Mouse (Mus musculus) hindbrain, postnatal 0 days (tissue): Measurements from ENCODE around the gene Mprip. TPM values are rescaled to one million over a fixed set of nuclear protein-coding genes. Genes with fewer than 3 reads are reported as not detected.

Experiments used
- ATAC-seq: fragments of 200-750 bp; cut with Nextera tagmentation; 2 replicates; pipeline ENCODE4 v1.8.0; 2017; ENCODE audit warnings: mild to moderate bottlenecking, moderate TSS enrichment, moderate library complexity
- DNase-seq: peaks from one replicate; pipeline ENCODE4 v3.0.0-alpha.2; 2015; ENCODE audit warnings: low spot score
- H3K27ac ChIP-seq: fragments of 300-500 bp; sonication (generic); 2 replicates; pipeline ENCODE4 v1.5.1; 2014; ENCODE audit warnings: mild to moderate bottlenecking
- H3K27me3 ChIP-seq: fragments of 300-500 bp; sonication (generic); 2 replicates; pipeline ENCODE4 v1.6.1; 2014; ENCODE audit warnings: low read length, mixed read lengths; ENCODE audit not compliant: insufficient read depth
- H3K36me3 ChIP-seq: fragments of 300-500 bp; sonication (generic); 2 replicates; pipeline ENCODE4 v1.6.1; 2014; ENCODE audit warnings: low read length, mixed read lengths; ENCODE audit not compliant: insufficient read depth
- H3K4me1 ChIP-seq: fragments of 300-500 bp; sonication (generic); 2 replicates; pipeline ENCODE4 v1.6.1; 2014; ENCODE audit warnings: antibody characterized with exemption, low read length, mixed read lengths; ENCODE audit not compliant: insufficient read depth
- H3K4me2 ChIP-seq: fragments of 300-500 bp; sonication (generic); 2 replicates; pipeline ENCODE4 v1.6.1; 2014; ENCODE audit warnings: low read depth, mild to moderate bottlenecking, low read length, moderate library complexity, mixed read lengths
- H3K4me3 ChIP-seq: fragments of 300-500 bp; sonication (generic); 2 replicates; pipeline ENCODE4 v1.5.1; 2014; ENCODE audit warnings: low read length
- H3K9ac ChIP-seq: fragments of 300-500 bp; sonication (generic); replicated peaks from 2 replicates; pipeline ENCODE4 v1.6.1; 2014; ENCODE audit warnings: mild to moderate bottlenecking, low read length, moderate library complexity, mixed read lengths
- H3K9me3 ChIP-seq: fragments of 300-500 bp; sonication (generic); 2 replicates; pipeline ENCODE4 v1.6.1; 2016; ENCODE audit warnings: low read length, mixed read lengths
- CTCF ChIP-seq: IDR thresholded peaks from 2 replicates; pipeline ENCODE4 v1.5.1; 2016; ENCODE audit warnings: antibody characterized with exemption, control low read depth, low read depth
- WGBS: fragments of 180-500 bp; shearing (Covaris S2); extraction: QIAGEN DNeasy Blood & Tissue Kit; methylation state at CpG from one replicate; pipeline ENCODE4 v1.1.7; 2014; 5-methylcytosine and 5-hydroxymethylcytosine counted together
- polyA plus RNA-seq: library from polyadenylated mRNA; unstranded; fragments of >200 nt; fragmentation: Nextera tagmentation; extraction: Ambion mirVana; gene quantifications from 2 replicates; pipeline ENCODE4 v1.2.1, GENCODE M21; 2015
- total RNA-seq: library from RNA; depleted of rRNA; stranded (reverse); fragments of >200 nt; gene quantifications from 2 replicates; pipeline ENCODE4 v1.2.3, GENCODE M21; 2014

Gene Mprip
- total and polyA plus RNA-seq, 2 experiments from 2014 or later: 57.8 to 149 TPM

- DNase-seq (no peak), ATAC-seq (no peak)
- no peaks in the 10 kb centered on the region for H3K9me3 ChIP-seq
- H3K4me2 ChIP-seq: no peak overlapping the region
- H3K4me3 ChIP-seq: no peak overlapping the region
- H3K4me1 ChIP-seq: 0 out of 2 replicates have a peak, but pooled peaks cover 3% of the 10 kb centered on the region
- TF ChIP-seq CTCF: no peak
- H3K27me3 ChIP-seq: no peaks in the 10 kb centered on the region
- H3K9ac ChIP-seq: no peak overlapping the region
- no peak overlapping the region for H3K27ac ChIP-seq
- no peaks in the 10 kb centered on the region for H3K36me3 ChIP-seq
- WGBS: 87% methylated on average over 5 of the region's 5 CpGs
Measured at GRCm38 (mm10) chr11:59628177-59628576, 32.9 kb upstream of the Mprip start.

- WGBS: 49% methylated on average over 5 of the region's 5 CpGs
- no peak for ATAC-seq
- H3K36me3 ChIP-seq: no peaks in the 10 kb centered on the region
- H3K9ac ChIP-seq: no peak overlapping the region
- TF ChIP-seq CTCF: no peak
- no peak overlapping the region for H3K27ac ChIP-seq
- H3K27me3 ChIP-seq: no peaks in the 10 kb centered on the region
- 0 out of 2 replicates have a peak, but pooled peaks cover 3% of the 10 kb centered on the region for H3K4me1 ChIP-seq
- H3K4me3 ChIP-seq: no peak overlapping the region
- no peaks in the 10 kb centered on the region for H3K9me3 ChIP-seq
- peak; percentile 62 for DNase-seq
- H3K4me2 ChIP-seq: no peak overlapping the region
Measured at GRCm38 (mm10) chr11:59629871-59630270, 31.2 kb upstream of the Mprip start.

- Histone ChIP-seq H3K27ac (no peak overlapping the region), H3K9me3 (no peaks in the 10 kb centered on the region), H3K4me3 (no peak overlapping the region), H3K36me3 (no peaks in the 10 kb centered on the region), H3K27me3 (no peaks in the 10 kb centered on the region), H3K4me2 (no peak overlapping the region), H3K4me1 (0 out of 2 replicates have a peak, but pooled peaks cover 3% of the 10 kb centered on the region), H3K9ac (no peak overlapping the region)
- DNase-seq (no peak), ATAC-seq (no peak)
- TF ChIP-seq CTCF: no peak
- 83% methylated on average over 4 of the region's 4 CpGs for WGBS
Measured at GRCm38 (mm10) chr11:59631980-59632379, 29.1 kb upstream of the Mprip start.

- peak; percentile 82 for TF ChIP-seq CTCF
- H3K9me3 ChIP-seq: no peaks in the 10 kb centered on the region
- no peak overlapping the region for H3K4me2 ChIP-seq
- no peak for ATAC-seq
- H3K36me3 ChIP-seq: no peaks in the 10 kb centered on the region
- WGBS: 25% methylated on average over 5 of the region's 5 CpGs
- H3K4me1 ChIP-seq: 0 out of 2 replicates have a peak, but pooled peaks cover 3% of the 10 kb centered on the region
- H3K27me3 ChIP-seq: no peaks in the 10 kb centered on the region
- no peak overlapping the region for H3K4me3 ChIP-seq
- H3K9ac ChIP-seq: no peak overlapping the region
- peak; percentile 69 for DNase-seq
- H3K27ac ChIP-seq: no peak overlapping the region
Measured at GRCm38 (mm10) chr11:59633037-59633436, 28.1 kb upstream of the Mprip start.

- Histone ChIP-seq H3K27me3 (no peaks in the 10 kb centered on the region), H3K4me3 (no peak overlapping the region), H3K9ac (no peak overlapping the region), H3K36me3 (no peaks in the 10 kb centered on the region), H3K9me3 (no peaks in the 10 kb centered on the region), H3K4me1 (0 out of 2 replicates have a peak, but pooled peaks cover 3% of the 10 kb centered on the region), H3K4me2 (no peak overlapping the region), H3K27ac (no peak overlapping the region)
- DNase-seq (no peak), ATAC-seq (no peak)
- WGBS: 82% methylated on average over 7 of the region's 7 CpGs
- no peak for TF ChIP-seq CTCF
Measured at GRCm38 (mm10) chr11:59634001-59634660, 27.0 kb upstream of the Mprip start.

- no peak overlapping the region for H3K4me3 ChIP-seq
- no peak for ATAC-seq
- no peak overlapping the region for H3K27ac ChIP-seq
- WGBS: 84% methylated on average over 9 of the region's 9 CpGs
- no peak for DNase-seq
- H3K27me3 ChIP-seq: no peaks in the 10 kb centered on the region
- H3K9me3 ChIP-seq: no peaks in the 10 kb centered on the region
- H3K9ac ChIP-seq: no peak overlapping the region
- no peak overlapping the region for H3K4me2 ChIP-seq
- H3K36me3 ChIP-seq: no peaks in the 10 kb centered on the region
- no peak for TF ChIP-seq CTCF
- no peaks in the 10 kb centered on the region for H3K4me1 ChIP-seq
Measured at GRCm38 (mm10) chr11:59635251-59635795, 25.8 kb upstream of the Mprip start.
